Mouse (Mus musculus) liver, embryonic 16.5 days (tissue): ENCODE data around the gene Gsdme. TPM values are rescaled to one million over a fixed set of nuclear protein-coding genes. Genes with fewer than 3 reads are reported as not detected.

Source experiments
- ATAC-seq: fragments of 200-750 bp; cut with Nextera tagmentation; 2 replicates; pipeline ENCODE4 v1.8.0; 2017; ENCODE audit warnings: low read depth, mild to moderate bottlenecking, moderate number of reproducible peaks, moderate library complexity
- H3K27ac ChIP-seq: fragments of 300-500 bp; sonication (generic); 2 replicates; pipeline ENCODE4 v1.5.1; 2014; ENCODE audit warnings: mild to moderate bottlenecking, low read length
- H3K27me3 ChIP-seq: fragments of 300-500 bp; sonication (generic); 2 replicates; pipeline ENCODE4 v1.6.1; 2014; ENCODE audit warnings: low read depth, low read length, mixed read lengths; ENCODE audit not compliant: control insufficient read depth, insufficient read depth
- H3K36me3 ChIP-seq: fragments of 300-500 bp; sonication (generic); 2 replicates; pipeline ENCODE4 v1.6.1; 2014; ENCODE audit warnings: mild to moderate bottlenecking; ENCODE audit not compliant: control insufficient read depth, insufficient read depth
- H3K4me1 ChIP-seq: fragments of 300-500 bp; sonication (generic); 2 replicates; pipeline ENCODE4 v1.6.1; 2014; ENCODE audit warnings: low read depth, low read length, mixed read lengths; ENCODE audit not compliant: control insufficient read depth
- H3K4me2 ChIP-seq: fragments of 300-500 bp; sonication (generic); 2 replicates; pipeline ENCODE4 v1.6.1; 2014; ENCODE audit warnings: low read depth, low read length, mixed read lengths
- H3K4me3 ChIP-seq: fragments of 300-500 bp; sonication (generic); 2 replicates; pipeline ENCODE4 v1.5.1; 2014; ENCODE audit warnings: low read depth, mild to moderate bottlenecking, low read length
- H3K9ac ChIP-seq: fragments of 300-500 bp; sonication (generic); 2 replicates; pipeline ENCODE4 v1.6.1; 2014; ENCODE audit warnings: low read depth, low read length
- H3K9me3 ChIP-seq: fragments of 300-500 bp; sonication (generic); replicated peaks from 2 replicates; pipeline ENCODE4 v1.6.1; 2016; ENCODE audit warnings: low read length; ENCODE audit not compliant: control insufficient read depth
- WGBS: fragments of 180-500 bp; shearing (Covaris S2); extraction: QIAGEN DNeasy Blood & Tissue Kit; methylation state at CpG from one replicate; pipeline ENCODE4 v1.1.7; 2014; ENCODE audit not compliant: insufficient replicate concordance; 5-methylcytosine and 5-hydroxymethylcytosine counted together
- polyA plus RNA-seq: library from polyadenylated mRNA; unstranded; fragments of >200 nt; fragmentation: Nextera tagmentation; extraction: Ambion mirVana; gene quantifications from 2 replicates; pipeline ENCODE4 v1.2.1, GENCODE M21; 2015

Gene Gsdme
- polyA plus RNA-seq, 1 experiment from 2014 or later: 15.4 TPM

DNA sequence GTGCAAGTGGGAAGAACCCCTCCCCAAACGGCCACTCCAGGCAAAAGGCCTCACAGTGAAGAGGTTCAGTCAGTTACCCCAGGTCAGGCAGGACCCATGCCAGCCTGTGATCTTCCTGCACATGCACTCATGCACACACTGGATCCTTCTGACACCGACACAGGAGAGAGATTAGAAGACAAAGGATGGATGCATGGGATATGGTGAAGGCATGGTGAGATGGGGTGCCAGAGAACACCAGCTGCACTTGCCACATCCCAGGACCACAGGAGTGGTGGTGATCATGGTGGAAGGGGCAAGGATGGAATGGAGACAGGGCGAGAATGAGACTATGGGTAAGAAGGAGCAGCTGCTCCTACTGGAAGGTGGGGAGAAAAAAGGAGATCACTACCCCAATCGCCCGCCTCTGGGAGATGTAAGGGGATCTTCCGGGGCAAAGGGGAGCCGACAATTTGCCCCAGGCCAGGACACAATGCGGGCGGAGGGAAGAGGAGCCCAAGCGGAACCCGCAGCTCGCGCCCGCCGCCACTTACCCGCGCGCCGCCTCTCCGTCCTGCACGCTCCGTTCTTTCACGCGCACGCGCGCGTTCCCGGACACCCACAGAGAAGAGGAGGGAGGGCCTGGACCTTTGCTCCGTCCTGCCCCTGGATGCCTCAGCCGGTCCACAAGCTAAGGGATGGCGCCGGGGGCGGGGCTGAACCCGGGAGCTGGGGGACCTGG, 2.3 kb downstream of the Gsdme start:
- WGBS: 2% methylated on average over 33 of the region's 35 CpGs
- peak; percentile 90 for ATAC-seq
- peak overlapping the region; percentile 49 for H3K4me2 ChIP-seq
- peaks cover 2% of the 10 kb centered on the region for H3K27me3 ChIP-seq
- no peaks in the 10 kb centered on the region for H3K9me3 ChIP-seq
- H3K9ac ChIP-seq: peak overlapping the region; percentile 28; the same call in 1 of the 2 replicates
- H3K4me1 ChIP-seq: no peaks in the 10 kb centered on the region; the same call in 1 of the 2 replicates
- H3K4me3 ChIP-seq: peak overlapping the region; percentile 54
- H3K36me3 ChIP-seq: no peaks in the 10 kb centered on the region
- H3K27ac ChIP-seq: peak overlapping the region; percentile 33; the same call in 1 of the 2 replicates

DNA sequence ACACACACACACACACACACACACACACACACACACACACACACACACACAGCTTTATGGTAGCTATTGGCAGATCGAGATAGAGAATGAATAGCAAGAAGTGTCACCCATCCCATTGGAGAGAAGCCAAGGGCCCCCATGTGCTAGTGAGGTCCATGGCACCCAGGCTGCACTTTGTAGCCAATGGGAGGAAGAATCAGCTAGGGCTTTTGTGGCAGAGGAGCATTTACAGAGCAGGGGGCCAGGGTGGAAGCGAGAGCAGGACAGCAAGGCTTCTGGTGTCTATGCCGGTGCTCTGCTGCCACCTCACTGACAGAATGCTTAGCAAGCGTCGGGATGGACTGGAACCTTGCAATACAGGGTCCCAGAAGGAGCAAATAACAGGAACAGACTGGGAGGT, 8.3 kb downstream of the Gsdme start:
- Histone ChIP-seq H3K9ac (no peak overlapping the region), H3K9me3 (no peaks in the 10 kb centered on the region), H3K4me3 (no peak overlapping the region), H3K4me2 (no peak overlapping the region), H3K27ac (no peak overlapping the region), H3K27me3 (no peaks in the 10 kb centered on the region), H3K36me3 (no peaks in the 10 kb centered on the region), H3K4me1 (no peaks in the 10 kb centered on the region)
- ATAC-seq: no peak
- WGBS: 39% methylated on average over 5 of the region's 5 CpGs

GRCm38 (mm10) chr6:50254723-50255184, 8.9 kb downstream of the Gsdme start:
- WGBS: 13% methylated on average over 10 of the region's 10 CpGs
- H3K4me3 ChIP-seq: no peak overlapping the region
- no peaks in the 10 kb centered on the region for H3K36me3 ChIP-seq
- ATAC-seq: peak; percentile 48; the same call in 1 of the 2 replicates
- no peaks in the 10 kb centered on the region for H3K4me1 ChIP-seq
- H3K9ac ChIP-seq: no peak overlapping the region
- H3K27me3 ChIP-seq: no peaks in the 10 kb centered on the region
- 0 out of 2 replicates have a peak overlapping the region, but pooled peaks have one; percentile 20 for H3K27ac ChIP-seq
- H3K9me3 ChIP-seq: no peaks in the 10 kb centered on the region
- H3K4me2 ChIP-seq: peak overlapping the region; percentile 23

- H3K4me1 ChIP-seq: no peaks in the 10 kb centered on the region
- no peak overlapping the region for H3K4me2 ChIP-seq
- ATAC-seq: peak; percentile 35; the same call in 1 of the 2 replicates
- H3K27me3 ChIP-seq: no peaks in the 10 kb centered on the region
- H3K27ac ChIP-seq: 0 out of 2 replicates have a peak overlapping the region, but pooled peaks have one; percentile 39
- no peaks in the 10 kb centered on the region for H3K36me3 ChIP-seq
- H3K9ac ChIP-seq: no peak overlapping the region
- 19% methylated on average over 5 of the region's 5 CpGs for WGBS
- H3K4me3 ChIP-seq: no peak overlapping the region
- H3K9me3 ChIP-seq: no peaks in the 10 kb centered on the region
Observed at GRCm38 (mm10) chr6:50252690-50253089, 11.0 kb downstream of the Gsdme start.

- Histone ChIP-seq H3K27ac (no peak overlapping the region), H3K4me2 (no peak overlapping the region), H3K9me3 (no peaks in the 10 kb centered on the region), H3K36me3 (no peaks in the 10 kb centered on the region), H3K4me3 (no peak overlapping the region), H3K27me3 (no peaks in the 10 kb centered on the region), H3K9ac (no peak overlapping the region), H3K4me1 (no peaks in the 10 kb centered on the region)
- 45% methylated on average over 4 of the region's 4 CpGs for WGBS
- no peak for ATAC-seq
Observed at GRCm38 (mm10) chr6:50247791-50248190, 15.9 kb downstream of the Gsdme start.

- Histone ChIP-seq H3K27ac (no peak overlapping the region), H3K4me3 (no peak overlapping the region), H3K4me1 (no peaks in the 10 kb centered on the region), H3K9ac (no peak overlapping the region), H3K36me3 (no peaks in the 10 kb centered on the region), H3K9me3 (no peaks in the 10 kb centered on the region), H3K4me2 (no peak overlapping the region), H3K27me3 (no peaks in the 10 kb centered on the region)
- no peak for ATAC-seq
- WGBS: 29% methylated on average over 2 of the region's 2 CpGs
Observed at GRCm38 (mm10) chr6:50247356-50247755, 16.3 kb downstream of the Gsdme start.

- Histone ChIP-seq H3K4me2 (no peak overlapping the region), H3K27me3 (no peaks in the 10 kb centered on the region), H3K4me1 (no peaks in the 10 kb centered on the region; the same call in 1 of the 2 replicates), H3K4me3 (no peak overlapping the region), H3K27ac (no peak overlapping the region), H3K36me3 (no peaks in the 10 kb centered on the region), H3K9ac (no peak overlapping the region), H3K9me3 (no peaks in the 10 kb centered on the region)
- 0 out of 2 replicates have a peak, but pooled peaks have one; percentile 9 for ATAC-seq
- 37% methylated on average over 4 of the region's 4 CpGs for WGBS
Observed at GRCm38 (mm10) chr6:50244967-50245366, 18.7 kb downstream of the Gsdme start.

GRCm38 (mm10) chr6:50244126-50244525, 19.5 kb downstream of the Gsdme start:
- Histone ChIP-seq H3K36me3 (no peaks in the 10 kb centered on the region), H3K4me1 (no peaks in the 10 kb centered on the region; the same call in 1 of the 2 replicates), H3K4me2 (no peak overlapping the region), H3K27ac (no peak overlapping the region), H3K9me3 (no peaks in the 10 kb centered on the region), H3K9ac (no peak overlapping the region), H3K4me3 (no peak overlapping the region), H3K27me3 (no peaks in the 10 kb centered on the region)
- ATAC-seq: no peak
- 49% methylated on average over 4 of the region's 4 CpGs for WGBS

- no peaks in the 10 kb centered on the region for H3K27me3 ChIP-seq
- H3K9ac ChIP-seq: no peak overlapping the region
- no peaks in the 10 kb centered on the region; the same call in 1 of the 2 replicates for H3K4me1 ChIP-seq
- H3K4me3 ChIP-seq: no peak overlapping the region
- no peak for ATAC-seq
- no peak overlapping the region for H3K4me2 ChIP-seq
- H3K9me3 ChIP-seq: no peaks in the 10 kb centered on the region
- H3K36me3 ChIP-seq: no peaks in the 10 kb centered on the region
- H3K27ac ChIP-seq: no peak overlapping the region
- 35% methylated on average over 5 of the region's 5 CpGs for WGBS
Observed at GRCm38 (mm10) chr6:50240437-50240836, 23.2 kb downstream of the Gsdme start.
